Mouse (Mus musculus): ENCODE results near the gene Parp9. TPM values are rescaled to one million over a fixed set of nuclear protein-coding genes. Genes with fewer than 3 reads are reported as not detected.
"Not testable (repeated sequence)": the region's sequence is repeated elsewhere in the genome, so short reads cannot be mapped to it uniquely, and the experiment has no call there.

Parp9 gene
- polyA plus RNA-seq, 1 experiment from 2014 or later = 8.8 TPM

GRCm38 (mm10) chr16:35951216-35951615 lies 12.9 kb downstream of the Parp9 start:
- no peak overlapping the region for H3K27ac ChIP-seq (ENCODE audit: low read length)
- H3K9me3 ChIP-seq (ENCODE audit: control insufficient read depth, low read length) = no peaks in the 10 kb centered on the region
- H3K27me3 ChIP-seq (ENCODE audit: control insufficient read depth, insufficient read depth, low read depth, low read length) = no peaks in the 10 kb centered on the region
- 88% methylated on average over 3 of the region's 3 CpGs for WGBS
- no peak overlapping the region for H3K4me2 ChIP-seq (ENCODE audit: low read depth, low read length)
- peaks cover 2% of the 10 kb centered on the region; the same call in 1 of the 2 replicates for H3K36me3 ChIP-seq (ENCODE audit: control insufficient read depth, insufficient read depth, low read length)
- no peak overlapping the region for H3K9ac ChIP-seq (ENCODE audit: low read length)
- H3K4me1 ChIP-seq (replicated peaks; ENCODE audit: control insufficient read depth, insufficient read depth, low read length) = no peaks in the 10 kb centered on the region
- no peak overlapping the region for H3K4me3 ChIP-seq (ENCODE audit: low read length)
- ATAC-seq (ENCODE audit: low read depth) = no peak

- Histone ChIP-seq H3K36me3 (ENCODE audit: control insufficient read depth, insufficient read depth, low read length) (no peaks in the 10 kb centered on the region; the same call in 1 of the 2 replicates), H3K27ac (ENCODE audit: low read length) (no peak overlapping the region), H3K9me3 (ENCODE audit: control insufficient read depth, low read length) (no peaks in the 10 kb centered on the region), H3K4me1 (replicated peaks; ENCODE audit: control insufficient read depth, insufficient read depth, low read length) (no peaks in the 10 kb centered on the region), H3K27me3 (ENCODE audit: control insufficient read depth, insufficient read depth, low read depth, low read length) (no peaks in the 10 kb centered on the region), H3K4me2 (ENCODE audit: low read depth, low read length) (no peak overlapping the region), H3K4me3 (ENCODE audit: low read length) (no peak overlapping the region), H3K9ac (ENCODE audit: low read length) (no peak overlapping the region)
- 81% methylated on average over 5 of the region's 5 CpGs for WGBS
- no peak for ATAC-seq (ENCODE audit: low read depth)
Observed at GRCm38 (mm10) chr16:35952628-35953130, 14.4 kb downstream of the Parp9 start.

- not testable (repeated sequence) for H3K4me1 ChIP-seq (replicated peaks; ENCODE audit: control insufficient read depth, insufficient read depth, low read length); H3K27ac ChIP-seq (ENCODE audit: low read length); H3K9me3 ChIP-seq (ENCODE audit: control insufficient read depth, low read length); H3K9ac ChIP-seq (ENCODE audit: low read length); H3K4me3 ChIP-seq (ENCODE audit: low read length); H3K4me2 ChIP-seq (ENCODE audit: low read depth, low read length); H3K27me3 ChIP-seq (ENCODE audit: control insufficient read depth, insufficient read depth, low read depth, low read length); ATAC-seq (ENCODE audit: low read depth); H3K36me3 ChIP-seq (ENCODE audit: control insufficient read depth, insufficient read depth, low read length)
- 68% methylated on average over 2 of the region's 4 CpGs for WGBS
Observed at GRCm38 (mm10) chr16:35965991-35966390, 27.7 kb downstream of the Parp9 start.

DNA sequence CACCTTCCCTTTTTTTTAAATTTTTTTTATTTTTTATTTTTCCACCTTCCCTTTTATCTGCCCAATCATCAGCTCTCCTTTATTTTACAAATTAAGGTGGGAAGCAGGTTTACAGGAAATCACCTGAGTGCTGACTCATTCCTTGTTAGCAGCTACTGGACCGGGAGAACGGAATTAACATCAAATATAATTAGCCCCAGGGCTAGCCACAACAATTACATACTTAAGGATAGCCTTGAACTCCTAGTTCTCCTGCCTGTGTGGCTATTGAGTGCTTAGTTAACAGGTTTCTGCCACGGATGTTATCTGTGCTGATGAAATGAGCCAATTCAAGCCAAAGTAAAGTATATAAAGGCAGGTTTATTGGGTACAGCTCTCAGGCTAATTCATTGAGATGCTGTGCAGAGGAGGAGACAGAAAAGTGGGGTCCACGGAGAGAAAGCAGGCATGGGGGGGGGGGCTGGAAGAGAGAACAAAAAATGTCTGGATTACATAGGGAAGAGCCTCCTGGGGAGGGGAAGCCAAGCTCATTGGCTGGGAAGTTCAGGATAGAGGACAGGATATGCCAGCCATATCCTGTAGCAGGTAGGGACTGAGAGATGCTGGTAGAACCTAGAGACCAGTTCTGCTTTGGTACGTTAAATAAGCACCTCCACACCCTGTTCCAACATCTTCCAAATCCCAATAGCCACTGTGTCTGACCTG lies 28.3 kb downstream of the Parp9 start:
- Histone ChIP-seq H3K9me3 (ENCODE audit: control insufficient read depth, low read length) (no peaks in the 10 kb centered on the region), H3K27me3 (ENCODE audit: control insufficient read depth, insufficient read depth, low read depth, low read length) (no peaks in the 10 kb centered on the region), H3K4me2 (ENCODE audit: low read depth, low read length) (no peak overlapping the region), H3K27ac (ENCODE audit: low read length) (no peak overlapping the region), H3K9ac (ENCODE audit: low read length) (no peak overlapping the region), H3K4me3 (ENCODE audit: low read length) (no peak overlapping the region), H3K36me3 (ENCODE audit: control insufficient read depth, insufficient read depth, low read length) (no peaks in the 10 kb centered on the region), H3K4me1 (replicated peaks; ENCODE audit: control insufficient read depth, insufficient read depth, low read length) (no peaks in the 10 kb centered on the region)
- 49% methylated on average over 5 of the region's 5 CpGs for WGBS
- no peak for ATAC-seq (ENCODE audit: low read depth)

DNA sequence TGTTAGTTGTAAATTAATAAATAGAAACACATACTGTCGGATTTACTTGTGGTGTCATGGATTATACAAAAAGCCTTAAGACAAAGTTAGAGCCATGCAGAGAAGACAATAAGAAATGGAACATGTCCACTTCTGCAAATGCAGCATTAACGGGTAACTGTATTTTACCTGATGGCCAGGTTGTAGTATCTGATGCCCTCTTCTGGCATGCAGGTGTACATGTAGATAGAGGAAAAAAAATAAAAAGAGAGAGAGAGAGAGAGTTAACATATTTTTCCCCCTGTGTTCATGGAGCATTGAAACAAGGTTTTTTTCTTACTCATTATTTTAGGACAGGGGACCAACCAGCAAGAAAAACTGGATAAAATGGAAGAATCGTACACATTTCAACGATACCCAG lies 29.0 kb downstream of the Parp9 start:
- Histone ChIP-seq H3K4me3 (ENCODE audit: low read length) (no peak overlapping the region), H3K4me2 (ENCODE audit: low read depth, low read length) (no peak overlapping the region), H3K9me3 (ENCODE audit: control insufficient read depth, low read length) (no peaks in the 10 kb centered on the region), H3K27me3 (ENCODE audit: control insufficient read depth, insufficient read depth, low read depth, low read length) (no peaks in the 10 kb centered on the region), H3K36me3 (ENCODE audit: control insufficient read depth, insufficient read depth, low read length) (no peaks in the 10 kb centered on the region; the same call in 1 of the 2 replicates), H3K9ac (ENCODE audit: low read length) (no peak overlapping the region), H3K27ac (ENCODE audit: low read length) (no peak overlapping the region), H3K4me1 (replicated peaks; ENCODE audit: control insufficient read depth, insufficient read depth, low read length) (no peaks in the 10 kb centered on the region)
- WGBS = 82% methylated on average over 4 of the region's 4 CpGs
- ATAC-seq (ENCODE audit: low read depth) = no peak

DNA sequence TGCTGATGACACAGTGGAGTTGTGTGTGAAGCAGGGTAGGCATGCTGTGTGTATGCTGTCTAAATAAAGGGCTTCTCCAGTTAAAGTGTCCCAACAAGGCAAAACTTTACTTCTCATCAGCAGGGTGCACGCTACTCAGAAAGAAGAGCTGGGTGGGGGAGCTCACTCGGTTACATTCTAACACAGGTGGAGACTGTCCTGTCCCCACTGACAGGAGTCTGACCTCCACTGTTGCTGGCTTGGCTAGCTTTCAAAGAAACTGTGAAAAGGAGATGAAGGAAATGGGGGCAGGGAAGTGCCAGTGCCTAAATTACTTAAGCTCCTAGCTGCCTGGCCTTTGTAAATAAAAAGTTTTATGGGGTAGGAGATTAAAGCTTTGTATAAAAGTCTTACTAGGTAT lies 29.9 kb downstream of the Parp9 start:
- Histone ChIP-seq H3K9ac (ENCODE audit: low read length) (no peak overlapping the region), H3K4me2 (ENCODE audit: low read depth, low read length) (no peak overlapping the region), H3K36me3 (ENCODE audit: control insufficient read depth, insufficient read depth, low read length) (no peaks in the 10 kb centered on the region; the same call in 1 of the 2 replicates), H3K9me3 (ENCODE audit: control insufficient read depth, low read length) (no peaks in the 10 kb centered on the region), H3K4me3 (ENCODE audit: low read length) (no peak overlapping the region), H3K4me1 (replicated peaks; ENCODE audit: control insufficient read depth, insufficient read depth, low read length) (no peaks in the 10 kb centered on the region), H3K27me3 (ENCODE audit: control insufficient read depth, insufficient read depth, low read depth, low read length) (no peaks in the 10 kb centered on the region), H3K27ac (ENCODE audit: low read length) (no peak overlapping the region)
- ATAC-seq (ENCODE audit: low read depth) = no peak
- 16% methylated on average over 2 of the region's 2 CpGs for WGBS

- H3K4me1 ChIP-seq (replicated peaks; ENCODE audit: control insufficient read depth, insufficient read depth, low read length) = no peaks in the 10 kb centered on the region
- no peak overlapping the region for H3K27ac ChIP-seq (ENCODE audit: low read length)
- H3K9me3 ChIP-seq (ENCODE audit: control insufficient read depth, low read length) = no peaks in the 10 kb centered on the region
- ATAC-seq (ENCODE audit: low read depth) = no peak
- H3K36me3 ChIP-seq (ENCODE audit: control insufficient read depth, insufficient read depth, low read length) = no peaks in the 10 kb centered on the region; the same call in 1 of the 2 replicates
- H3K9ac ChIP-seq (ENCODE audit: low read length) = no peak overlapping the region
- H3K27me3 ChIP-seq (ENCODE audit: control insufficient read depth, insufficient read depth, low read depth, low read length) = no peaks in the 10 kb centered on the region
- 17% methylated on average over 1 of the region's 1 CpGs for WGBS
- H3K4me2 ChIP-seq (ENCODE audit: low read depth, low read length) = no peak overlapping the region
- H3K4me3 ChIP-seq (ENCODE audit: low read length) = no peak overlapping the region
Observed at GRCm38 (mm10) chr16:35974021-35974420, 35.8 kb downstream of the Parp9 start.

DNA sequence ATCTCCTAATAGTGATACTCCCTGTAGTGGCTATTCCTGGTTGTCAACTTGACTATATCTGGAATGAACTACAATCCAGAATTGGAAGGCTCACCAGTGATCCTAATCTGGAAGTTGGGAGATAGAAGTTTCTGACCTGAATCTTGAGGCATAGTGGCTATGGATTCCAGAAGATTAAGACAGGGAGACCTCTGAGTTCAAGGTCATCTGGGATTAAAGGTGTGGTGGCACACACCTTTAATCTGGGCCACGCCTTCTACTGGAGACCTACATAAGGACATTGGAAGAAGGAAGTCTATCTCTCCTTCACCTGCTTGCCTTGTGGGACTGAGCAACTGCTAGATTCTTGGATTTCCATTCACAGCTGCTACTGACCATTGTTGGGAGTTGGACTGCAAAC lies 40.2 kb downstream of the Parp9 start, which contains the start of gene Kpna1:
Gene Kpna1, plus strand, starts transcription at position 301 of the 400 bp plus-strand sequence.
- H3K36me3 ChIP-seq (ENCODE audit: control insufficient read depth, insufficient read depth, low read length); H3K4me2 ChIP-seq (ENCODE audit: low read depth, low read length); H3K27ac ChIP-seq (ENCODE audit: low read length); H3K4me1 ChIP-seq (replicated peaks; ENCODE audit: control insufficient read depth, insufficient read depth, low read length); ATAC-seq (ENCODE audit: low read depth); H3K27me3 ChIP-seq (ENCODE audit: control insufficient read depth, insufficient read depth, low read depth, low read length); H3K4me3 ChIP-seq (ENCODE audit: low read length); H3K9ac ChIP-seq (ENCODE audit: low read length); H3K9me3 ChIP-seq (ENCODE audit: control insufficient read depth, low read length): not testable (repeated sequence)
- 100% methylated on average over 1 of the region's 1 CpGs for WGBS

GRCm38 (mm10) chr16:35981363-35981821 lies 43.1 kb downstream of the Parp9 start:
- H3K9ac ChIP-seq (ENCODE audit: low read length) = no peak overlapping the region
- ATAC-seq (ENCODE audit: low read depth) = peak; percentile 81
- WGBS = 40% methylated on average over 19 of the region's 19 CpGs
- H3K27me3 ChIP-seq (ENCODE audit: control insufficient read depth, insufficient read depth, low read depth, low read length) = no peaks in the 10 kb centered on the region
- H3K4me2 ChIP-seq (ENCODE audit: low read depth, low read length) = no peak overlapping the region
- H3K36me3 ChIP-seq (ENCODE audit: control insufficient read depth, insufficient read depth, low read length) = no peaks in the 10 kb centered on the region
- H3K4me3 ChIP-seq (ENCODE audit: low read length) = no peak overlapping the region
- peaks cover 3% of the 10 kb centered on the region; the same call in 1 of the 2 replicates for H3K4me1 ChIP-seq (replicated peaks; ENCODE audit: control insufficient read depth, insufficient read depth, low read length)
- no peak overlapping the region for H3K27ac ChIP-seq (ENCODE audit: low read length)
- H3K9me3 ChIP-seq (ENCODE audit: control insufficient read depth, low read length) = no peaks in the 10 kb centered on the region
